Mouse (Mus musculus) myocyte (in vitro differentiated cells): Measurements from ENCODE around the gene Rbm18.

Source experiments
- E2F4 ChIP-seq: IDR thresholded peaks from one replicate; pipeline ENCODE4 v1.6.1; 2011; ENCODE audit warnings: mild to moderate bottlenecking, control low read depth, moderate library complexity; ENCODE audit not compliant: insufficient read depth
- MYOD1 ChIP-seq, 3 experiments: IDR thresholded peaks; one replicate each; pipeline ENCODE4 v1.6.1; 2011; ENCODE audit warnings: control low read depth in 2 of 3, low read depth in 2 of 3, mild to moderate bottlenecking in 2 of 3, moderate library complexity in 1 of 3; ENCODE audit not compliant: insufficient read length in 2 of 3, control insufficient read depth in 1 of 3
- POLR2A ChIP-seq: IDR thresholded peaks from one replicate; pipeline ENCODE4 v1.6.1; 2011; ENCODE audit warnings: low read depth, mild to moderate bottlenecking, control low read depth, moderate library complexity; ENCODE audit not compliant: insufficient read length
- POLR2AphosphoS2 ChIP-seq: IDR thresholded peaks from one replicate; pipeline ENCODE4 v1.6.1; 2011; ENCODE audit warnings: low read depth, control low read depth; ENCODE audit not compliant: insufficient read length
- SRF ChIP-seq: IDR thresholded peaks from one replicate; pipeline ENCODE4 v1.6.1; 2011; ENCODE audit warnings: low read depth; ENCODE audit not compliant: control insufficient read depth, insufficient read length
- TCF12 ChIP-seq: IDR thresholded peaks from one replicate; pipeline ENCODE4 v1.6.1; 2011; ENCODE audit warnings: mild to moderate bottlenecking, control low read depth; ENCODE audit not compliant: poor library complexity, insufficient read depth, severe bottlenecking
- USF1 ChIP-seq: IDR thresholded peaks from one replicate; pipeline ENCODE4 v1.6.1; 2011; ENCODE audit warnings: low read depth, mild to moderate bottlenecking, control low read depth, moderate library complexity

DNA sequence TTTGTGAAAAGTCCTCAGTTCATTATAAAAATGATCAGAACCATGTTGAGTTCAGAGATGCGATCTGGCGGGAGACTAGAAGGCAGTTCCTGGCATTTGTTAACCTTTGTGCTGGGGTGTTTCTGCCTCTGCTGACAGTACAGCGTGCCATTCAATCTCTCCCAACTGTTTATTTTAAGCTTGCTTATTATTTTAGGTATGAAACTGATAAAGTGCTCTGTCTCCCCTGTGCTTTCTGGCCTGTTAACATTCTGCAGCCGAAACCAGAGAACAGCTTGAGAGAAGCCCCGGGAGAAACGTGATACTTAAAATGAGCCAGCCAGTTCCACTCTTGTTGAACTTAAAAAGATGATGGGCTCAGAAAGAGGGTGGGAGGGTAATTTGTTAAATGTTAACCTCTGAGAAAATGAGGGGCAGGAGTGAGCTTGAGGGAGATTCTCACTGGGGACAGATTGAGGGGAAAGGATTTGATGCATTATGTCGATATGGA is 12.3 kb upstream of the Rbm18 start:
- TF ChIP-seq POLR2A: no peak
- TF ChIP-seq TCF12: no peak
- TF ChIP-seq E2F4: no peak
- TF ChIP-seq POLR2AphosphoS2: no peak
- no peak for TF ChIP-seq MYOD1 (IDR thresholded peaks at IDR 0.05; ENCODE audit: control insufficient read depth in 1 of 3, insufficient read length in 2 of 3, low read depth in 2 of 3)
- TF ChIP-seq SRF: no peak
- no peak for TF ChIP-seq USF1
